In the genomic region with DNA sequence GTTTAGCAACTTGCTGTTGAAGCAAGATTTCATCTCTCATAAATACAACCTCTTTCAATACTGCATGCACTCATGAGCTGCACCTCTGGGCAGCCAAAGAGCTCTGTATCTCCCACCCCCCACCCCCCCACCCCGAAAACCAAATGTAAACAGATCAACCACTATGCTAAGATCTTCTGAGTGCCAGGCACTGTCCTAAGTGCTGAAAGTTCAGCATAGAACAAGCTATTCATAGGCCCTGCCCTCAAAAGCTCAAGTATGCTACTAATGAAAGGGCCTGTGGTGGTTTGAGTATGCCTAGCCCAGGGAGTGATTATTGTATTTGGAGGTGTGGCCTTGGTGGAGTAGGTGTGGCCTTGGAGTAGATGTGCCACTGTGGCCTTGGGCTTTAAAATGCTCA, we compare ENCODE assay signal across 30 mouse cellular contexts.
DNase-seq lines count a peak whose midpoint lies in the region; ATAC-seq lines count a peak whose summit lies in the region.
"Had no signal": no experiment of that assay in that cellular context is flagged by ENCODE, and none has a peak within 500 bp of the region (broad histone marks: within the 10 kb centered on the region; RNA-seq: fewer than 3 reads in every experiment).

No protein-coding gene starts in this region.

- H3K4me1 ChIP-seq in hindbrain, embryonic 11.5 days (replicated peaks; ENCODE audit: control insufficient read depth, insufficient read depth, low read length), result no peaks in the 10 kb centered on the region
- H3K4me1 ChIP-seq in hindbrain, embryonic 10.5 days (replicated peaks), result no peaks in the 10 kb centered on the region
- H3K4me1 ChIP-seq in midbrain, embryonic 10.5 days, result no peaks in the 10 kb centered on the region
- H3K4me1 ChIP-seq: embryonic facial prominence, embryonic 13.5 days; heart, embryonic 13.5 days; kidney, embryonic 15.5 days; megakaryocyte, embryonic 14.5 days had no signal

- H3K9me3 ChIP-seq in hindbrain, embryonic 11.5 days (ENCODE audit: control insufficient read depth, low read length), result no peaks in the 10 kb centered on the region
- H3K9me3 ChIP-seq in hindbrain, embryonic 10.5 days, result no peaks in the 10 kb centered on the region
- H3K9me3 ChIP-seq in midbrain, embryonic 10.5 days (replicated peaks), result no peaks in the 10 kb centered on the region
- H3K9me3 ChIP-seq: embryonic facial prominence, embryonic 13.5 days; heart, embryonic 13.5 days; kidney, embryonic 15.5 days; limb, embryonic 12.5 days; megakaryocyte, embryonic 14.5 days had no signal

- no peak overlapping the region for H3K4me3 ChIP-seq in hindbrain, embryonic 11.5 days (ENCODE audit: low read depth, low read length)
- no peak overlapping the region for H3K4me3 ChIP-seq in hindbrain, embryonic 10.5 days
- H3K4me3 ChIP-seq in midbrain, embryonic 10.5 days, result no peak overlapping the region
- H3K4me3 ChIP-seq: embryonic facial prominence, embryonic 13.5 days; erythroblast, embryonic 14.5 days; heart, adult 2 months; heart, embryonic 13.5 days; kidney, embryonic 15.5 days; limb, embryonic 12.5 days; megakaryocyte, embryonic 14.5 days had no signal

- WGBS in hindbrain, embryonic 11.5 days, result 33% methylated on average over 1 of the region's 1 CpGs
- 32% methylated on average over 1 of the region's 1 CpGs for WGBS in hindbrain, embryonic 10.5 days
- WGBS in midbrain, embryonic 10.5 days, result 52% methylated on average over 1 of the region's 1 CpGs

- no peak overlapping the region for H3K9ac ChIP-seq in hindbrain, embryonic 11.5 days (ENCODE audit: low read depth, low read length)
- H3K9ac ChIP-seq: embryonic facial prominence, embryonic 13.5 days; heart, embryonic 13.5 days; kidney, embryonic 15.5 days; limb, embryonic 12.5 days had no signal

- H3K36me3 ChIP-seq in hindbrain, embryonic 11.5 days (ENCODE audit: control insufficient read depth, insufficient read depth, low read length), result no peaks in the 10 kb centered on the region
- no peaks in the 10 kb centered on the region for H3K36me3 ChIP-seq in hindbrain, embryonic 10.5 days
- no peaks in the 10 kb centered on the region for H3K36me3 ChIP-seq in midbrain, embryonic 10.5 days
- H3K36me3 ChIP-seq: embryonic facial prominence, embryonic 13.5 days; heart, embryonic 13.5 days; kidney, embryonic 15.5 days; limb, embryonic 12.5 days had no signal

- peak; percentile 5 for DNase-seq in hindbrain, embryonic 11.5 days (ENCODE audit: low spot score)
- DNase-seq in hindbrain, embryonic 10.5 days (ENCODE audit: low spot score), result no peak
- peak; percentile 20 for DNase-seq in ES-CJ7 (ENCODE audit: low read depth, low spot score)
- DNase-seq in embryo, embryonic 10.5 days (ENCODE audit: low spot score), result peak; percentile 41
- DNase-seq in forelimb bud, embryonic 11.5 days (ENCODE audit: low read depth, low spot score), result peak; percentile 16
- no peak for DNase-seq in midbrain, embryonic 10.5 days (ENCODE audit: low spot score)
- DNase-seq: adrenal gland, adult 8-10 months; cerebellum, adult 2 months; heart, adult 2 months; heart, postnatal 10 days; kidney, adult 18-20 months; kidney, postnatal 4 days; layer of hippocampus, postnatal 36 days; lung, postnatal 4 days; midbrain, embryonic 14.5 days; right cerebral cortex, adult 18-20 months; right cerebral cortex, postnatal 4 days; thymus, adult 2 months; thymus, postnatal 36 days had no signal

- H3K27ac ChIP-seq in hindbrain, embryonic 11.5 days (ENCODE audit: low read depth, low read length), result no peak overlapping the region
- no peak overlapping the region for H3K27ac ChIP-seq in hindbrain, embryonic 10.5 days
- H3K27ac ChIP-seq in midbrain, embryonic 10.5 days (replicated peaks), result no peak overlapping the region
- H3K27ac ChIP-seq: embryonic facial prominence, embryonic 13.5 days; heart, adult 2 months; heart, embryonic 13.5 days; kidney, embryonic 15.5 days; limb, embryonic 12.5 days; stomach, postnatal 0 days had no signal

- H3K27me3 ChIP-seq in hindbrain, embryonic 11.5 days (ENCODE audit: control insufficient read depth, insufficient read depth, low read length), result no peaks in the 10 kb centered on the region
- no peaks in the 10 kb centered on the region for H3K27me3 ChIP-seq in hindbrain, embryonic 10.5 days (ENCODE audit: insufficient read depth, poor library complexity, severe bottlenecking)
- H3K27me3 ChIP-seq in midbrain, embryonic 10.5 days (ENCODE audit: low read depth, poor library complexity, severe bottlenecking), result no peaks in the 10 kb centered on the region
- H3K27me3 ChIP-seq: embryonic facial prominence, embryonic 13.5 days; heart, embryonic 13.5 days; kidney, embryonic 15.5 days; limb, embryonic 12.5 days; megakaryocyte, embryonic 14.5 days had no signal

- H3K4me2 ChIP-seq in hindbrain, embryonic 11.5 days (replicated peaks; ENCODE audit: low read depth, low read length), result no peak overlapping the region
- H3K4me2 ChIP-seq: embryonic facial prominence, embryonic 13.5 days; heart, embryonic 13.5 days; kidney, embryonic 15.5 days; limb, embryonic 12.5 days; liver, embryonic 11.5 days had no signal

- no peak for ATAC-seq in hindbrain, embryonic 11.5 days (ENCODE audit: low FRiP score)
- no peak for ATAC-seq in activated CD4-positive, CD25-positive, alpha-beta regulatory T cell, adult 4 months
- ATAC-seq: forebrain, embryonic 16.5 days; hindbrain, embryonic 16.5 days had no signal

Comparison
In these comparisons a context has a peak if more than half of its experiments do, and no peak if none do; other contexts are left out.
1. DNase-seq: peak in hindbrain, embryonic 11.5 days (single experiment), ES-CJ7 (single experiment), embryo, embryonic 10.5 days (single experiment) and forelimb bud, embryonic 11.5 days (single experiment); none in hindbrain, embryonic 10.5 days (single experiment) and midbrain, embryonic 10.5 days (single experiment).